Mouse (Mus musculus): ENCODE results near the gene Cstf2. TPM values are rescaled to one million over a fixed set of nuclear protein-coding genes. Genes with fewer than 3 reads are reported as not detected.

The Cstf2 gene
- polyA plus RNA-seq, 1 experiment from 2014 or later = 32.4 TPM

GRCm38 (mm10) chrX:134132295-134132694 lies 73.3 kb downstream of the Cstf2 start:
- no peaks in the 10 kb centered on the region for H3K4me1 ChIP-seq
- H3K36me3 ChIP-seq = no peaks in the 10 kb centered on the region
- H3K27ac ChIP-seq = no peak overlapping the region
- 22% methylated on average over 5 of the region's 5 CpGs for WGBS
- H3K9ac ChIP-seq = no peak overlapping the region
- no peaks in the 10 kb centered on the region for H3K9me3 ChIP-seq
- no peak overlapping the region for H3K4me2 ChIP-seq
- no peak overlapping the region for H3K4me3 ChIP-seq (replicated peaks)
- H3K27me3 ChIP-seq (replicated peaks) = no peaks in the 10 kb centered on the region
- ATAC-seq (ENCODE audit: insufficient read depth, low FRiP score, low read depth) = no peak

- Histone ChIP-seq H3K27ac (no peak overlapping the region), H3K27me3 (replicated peaks) (no peaks in the 10 kb centered on the region), H3K4me3 (replicated peaks) (no peak overlapping the region), H3K36me3 (no peaks in the 10 kb centered on the region), H3K4me2 (no peak overlapping the region), H3K9me3 (no peaks in the 10 kb centered on the region), H3K4me1 (no peaks in the 10 kb centered on the region), H3K9ac (no peak overlapping the region)
- ATAC-seq (ENCODE audit: insufficient read depth, low FRiP score, low read depth) = no peak
- 34% methylated on average over 3 of the region's 3 CpGs for WGBS
Measured at GRCm38 (mm10) chrX:134133821-134134220, 74.8 kb downstream of the Cstf2 start.

Small RNA genes lying within 50 kb of the gene (microRNA-seq; reads per million reads assigned to microRNA genes)
- not detected for gene Mir3112

Other genes starting within 250 kb of the Cstf2 start
- 3.4 and 4.8 TPM in 2 replicates for gene Tnmd, start 208.2 kb upstream of the Cstf2 start, polyA plus RNA-seq (2015; fragmentation: Nextera tagmentation; extraction: Ambion mirVana)
- 110 and 118 TPM in 2 replicates for gene Tspan6, start 160.8 kb upstream of the Cstf2 start, polyA plus RNA-seq (2015; fragmentation: Nextera tagmentation; extraction: Ambion mirVana)
- 8.2 and 8.7 TPM in 2 replicates for gene Srpx2, start 150.8 kb upstream of the Cstf2 start, polyA plus RNA-seq (2015; fragmentation: Nextera tagmentation; extraction: Ambion mirVana)
- 5.7 and 5.9 TPM in 2 replicates for gene Sytl4, start 77.4 kb upstream of the Cstf2 start, polyA plus RNA-seq (2015; fragmentation: Nextera tagmentation; extraction: Ambion mirVana)
- 0.05 and 0.22 TPM in 2 replicates for gene Xkrx, start 102.9 kb downstream of the Cstf2 start, polyA plus RNA-seq (2015; fragmentation: Nextera tagmentation; extraction: Ambion mirVana)
- gene Arl13a, start 128.3 kb downstream of the Cstf2 start, polyA plus RNA-seq (2015; fragmentation: Nextera tagmentation; extraction: Ambion mirVana) = 0.08 TPM in 1 of 2 replicates, not detected in the other
- 0.12 and 0.34 TPM in 2 replicates for gene Nox1, start 162.8 kb downstream of the Cstf2 start, polyA plus RNA-seq (2015; fragmentation: Nextera tagmentation; extraction: Ambion mirVana)
- 22.3 and 22.6 TPM in 2 replicates for gene Trmt2b, start 217.8 kb downstream of the Cstf2 start, polyA plus RNA-seq (2015; fragmentation: Nextera tagmentation; extraction: Ambion mirVana)
- gene Tmem35a, start 236.0 kb downstream of the Cstf2 start, polyA plus RNA-seq (2015; fragmentation: Nextera tagmentation; extraction: Ambion mirVana) = 4.4 TPM in 2 replicates
- 23.9 and 27.1 TPM in 2 replicates for gene Cenpi, start 248.9 kb downstream of the Cstf2 start, polyA plus RNA-seq (2015; fragmentation: Nextera tagmentation; extraction: Ambion mirVana)